Mouse (Mus musculus): ENCODE results near the gene Myzap. TPM values are rescaled to one million over a fixed set of nuclear protein-coding genes. Genes with fewer than 3 reads are reported as not detected.

The Myzap gene
- total RNA-seq, 2 experiments from 2014 or later: 1.3 TPM; not detected in 1

- ATAC-seq (replicated peaks; ENCODE audit: low FRiP score, poor library complexity, severe bottlenecking): no peak
These were observed 38.2 kb downstream of the Myzap start for GRCm38 (mm10) chr9:71554001-71554400.

GRCm38 (mm10) chr9:71550176-71550575, 42.0 kb downstream of the Myzap start:
- no peak for ATAC-seq (replicated peaks; ENCODE audit: low FRiP score, poor library complexity, severe bottlenecking)

DNA sequence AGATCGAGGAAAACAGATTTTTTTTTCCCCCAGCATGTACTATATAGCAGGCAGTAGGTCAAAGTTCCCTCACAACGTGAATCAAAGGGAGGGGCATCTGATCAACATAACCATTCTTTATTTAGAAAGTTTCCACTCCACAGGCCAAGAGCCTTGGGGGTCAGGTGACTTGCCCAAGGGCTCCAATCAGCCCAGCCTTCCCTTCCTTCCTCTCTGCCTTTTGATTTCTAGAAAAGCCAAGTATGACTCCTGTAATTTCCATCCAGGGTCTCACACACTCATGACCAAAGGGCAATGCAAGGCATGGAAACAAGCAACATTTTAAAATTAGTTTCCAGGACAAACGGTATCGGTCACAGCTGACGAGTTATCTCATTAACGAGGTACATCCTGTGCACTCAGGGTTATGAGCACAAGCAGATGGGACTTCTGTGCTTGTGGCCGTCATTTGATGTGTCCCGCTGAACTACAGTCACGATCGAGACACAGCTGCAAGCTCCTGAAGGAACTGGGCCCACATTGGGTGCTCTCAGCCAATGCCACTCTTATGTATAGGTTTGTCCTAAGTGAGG, 44.4 kb downstream of the Myzap start:
- ATAC-seq (replicated peaks; ENCODE audit: low FRiP score, poor library complexity, severe bottlenecking): no peak

DNA sequence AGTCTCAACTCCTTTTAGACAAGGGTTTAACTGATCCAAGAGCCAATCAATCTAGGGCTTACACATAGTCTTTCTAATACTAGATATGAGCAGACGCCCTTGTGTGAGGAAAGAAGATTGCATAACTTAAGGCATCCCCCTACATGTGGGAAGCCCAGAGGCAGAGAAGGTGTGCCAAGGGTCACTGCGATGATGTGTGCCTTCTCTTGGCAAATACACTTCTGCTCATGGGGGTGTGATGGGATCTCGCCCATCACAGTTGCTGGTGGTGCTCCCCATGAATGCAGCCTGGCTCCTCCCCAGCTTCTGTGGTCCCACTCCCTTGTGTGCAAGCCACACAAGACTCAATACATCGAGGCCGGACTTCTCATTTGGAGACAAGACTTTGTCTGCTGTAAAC, 47.3 kb downstream of the Myzap start:
- ATAC-seq (replicated peaks; ENCODE audit: low FRiP score, poor library complexity, severe bottlenecking): no peak

- ATAC-seq (replicated peaks; ENCODE audit: low FRiP score, poor library complexity, severe bottlenecking): no peak
These were observed 48.5 kb downstream of the Myzap start for GRCm38 (mm10) chr9:71543443-71544222.

DNA sequence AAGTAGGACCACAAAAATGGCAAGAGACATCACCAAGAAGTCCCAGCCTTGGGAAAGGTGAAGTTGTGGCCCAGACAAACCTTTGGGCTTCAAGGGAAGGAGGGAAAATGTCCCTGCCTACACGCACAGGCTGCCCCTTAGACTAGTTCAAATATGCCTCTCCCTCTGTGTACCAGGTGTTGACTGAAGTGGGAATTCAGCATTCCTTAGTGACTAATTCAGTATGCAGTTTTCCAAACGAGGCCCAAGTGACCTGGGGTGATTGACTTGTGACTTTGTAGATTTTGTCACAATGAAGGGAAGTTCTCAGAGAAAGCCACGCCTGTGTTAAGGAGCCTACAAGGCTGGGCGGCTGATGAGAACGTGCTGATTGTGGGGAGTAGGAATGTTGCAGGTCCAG, 49.9 kb downstream of the Myzap start:
- ATAC-seq (replicated peaks; ENCODE audit: low FRiP score, poor library complexity, severe bottlenecking): no peak

DNA sequence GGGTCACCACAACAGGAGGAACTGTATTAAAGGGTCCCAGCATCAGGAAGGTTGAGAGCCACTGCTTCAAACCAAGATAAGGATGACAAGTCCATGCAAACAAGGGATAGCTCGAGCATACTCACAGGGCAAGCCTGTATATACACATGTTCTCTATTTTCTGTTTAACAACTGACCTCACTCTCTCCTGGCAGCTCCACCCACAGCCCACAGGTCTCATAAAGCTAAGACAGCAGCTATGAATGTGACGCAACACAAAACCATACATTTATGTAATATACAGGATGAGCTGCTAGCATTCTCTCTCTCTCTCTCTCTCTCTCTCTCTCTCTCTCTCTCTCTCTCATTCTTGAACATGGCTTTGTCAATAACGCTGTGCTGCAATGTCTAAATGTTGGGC, 51.4 kb downstream of the Myzap start:
- no peak for ATAC-seq (replicated peaks; ENCODE audit: low FRiP score, poor library complexity, severe bottlenecking)

- no peak for ATAC-seq (replicated peaks; ENCODE audit: low FRiP score, poor library complexity, severe bottlenecking)
These were observed 56.4 kb downstream of the Myzap start for GRCm38 (mm10) chr9:71535730-71536129.

DNA sequence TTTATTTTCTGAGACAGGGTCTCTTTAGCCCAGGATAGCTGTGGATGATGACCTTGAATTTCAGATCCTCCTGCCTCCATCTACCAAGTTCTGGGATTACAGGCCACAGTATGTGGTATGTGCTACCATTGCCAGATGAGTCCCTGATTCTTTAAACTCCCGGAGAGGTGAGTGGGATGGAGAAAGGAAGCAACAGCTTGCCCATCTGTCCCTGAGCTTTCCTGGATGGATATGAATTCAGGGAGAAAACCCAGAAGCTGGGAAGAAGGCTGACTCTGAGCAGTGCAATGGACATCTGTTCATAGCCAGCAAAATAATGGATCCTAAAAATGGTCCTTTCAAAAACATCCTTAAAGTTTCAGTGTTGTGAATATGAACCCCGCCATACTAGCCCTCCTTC, 57.1 kb downstream of the Myzap start:
- no peak for ATAC-seq (replicated peaks; ENCODE audit: low FRiP score, poor library complexity, severe bottlenecking)

- ATAC-seq (replicated peaks; ENCODE audit: low FRiP score, poor library complexity, severe bottlenecking): no peak
These were observed 62.2 kb downstream of the Myzap start for GRCm38 (mm10) chr9:71529960-71530359.

- ATAC-seq (replicated peaks; ENCODE audit: low FRiP score, poor library complexity, severe bottlenecking): no peak
These were observed 64.7 kb downstream of the Myzap start for GRCm38 (mm10) chr9:71527438-71527837.

GRCm38 (mm10) chr9:71523901-71524300, 68.3 kb downstream of the Myzap start:
- no peak for ATAC-seq (replicated peaks; ENCODE audit: low FRiP score, poor library complexity, severe bottlenecking)

DNA sequence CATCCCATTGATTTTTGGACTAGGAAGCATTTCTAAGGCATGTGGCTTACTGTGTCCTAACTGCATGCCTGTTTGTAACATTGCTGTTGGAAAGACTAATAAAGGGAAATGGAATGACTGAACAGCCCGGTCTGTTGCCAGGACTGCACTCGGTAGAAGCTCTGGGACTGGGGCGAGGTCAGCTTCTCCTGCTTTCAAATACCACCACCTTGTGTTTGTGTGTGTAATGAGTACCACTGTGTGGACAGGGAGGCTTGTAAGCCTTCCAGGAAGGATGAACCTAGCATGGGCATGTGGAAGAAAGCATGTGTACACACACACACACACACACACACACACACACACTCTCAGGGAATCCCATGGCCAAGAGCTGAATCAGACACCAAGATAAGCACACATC, 72.3 kb downstream of the Myzap start:
- no peak for ATAC-seq (replicated peaks; ENCODE audit: low FRiP score, poor library complexity, severe bottlenecking)

DNA sequence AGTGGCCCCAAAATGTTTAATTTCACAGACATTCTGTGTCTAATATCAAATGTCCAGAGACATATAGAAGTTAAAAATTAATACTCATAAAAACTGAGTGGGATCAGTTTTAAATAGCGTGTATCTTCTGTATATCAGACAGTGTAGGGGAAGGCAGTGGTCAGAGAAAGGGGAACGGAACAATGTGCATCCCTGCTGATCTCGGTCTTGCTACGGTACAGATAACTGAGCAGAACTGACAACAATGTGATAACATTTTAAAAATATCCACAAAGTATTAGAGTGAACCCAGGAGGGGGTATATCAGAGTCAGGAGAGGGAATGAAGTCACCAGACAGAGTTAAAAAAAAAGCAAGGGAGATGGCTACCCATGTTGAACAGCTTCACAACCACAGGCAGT, 74.7 kb downstream of the Myzap start:
- ATAC-seq (replicated peaks; ENCODE audit: low FRiP score, poor library complexity, severe bottlenecking): no peak

- no peak for ATAC-seq (replicated peaks; ENCODE audit: low FRiP score, poor library complexity, severe bottlenecking)
These were observed 76.3 kb downstream of the Myzap start for GRCm38 (mm10) chr9:71515862-71516261.

DNA sequence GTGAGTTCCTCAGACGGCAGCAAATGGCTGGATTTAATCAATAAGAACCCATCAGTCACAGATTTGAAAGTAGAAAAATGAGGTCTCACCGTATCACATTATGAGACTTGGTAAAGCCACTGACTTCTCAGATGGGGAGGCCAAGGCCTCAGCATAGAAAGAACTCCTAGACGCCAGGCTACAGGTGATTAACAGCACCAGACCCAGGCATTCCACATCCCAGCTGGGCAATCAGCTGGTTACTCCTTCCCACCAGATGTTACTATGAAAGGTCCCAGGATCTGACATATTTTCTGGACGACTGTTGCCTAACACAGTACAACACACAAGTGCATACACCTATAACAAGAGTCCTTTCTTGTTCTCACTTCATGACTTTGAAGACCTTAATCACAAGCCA, 78.6 kb downstream of the Myzap start:
- ATAC-seq (replicated peaks; ENCODE audit: low FRiP score, poor library complexity, severe bottlenecking): no peak

GRCm38 (mm10) chr9:71512899-71513298, 79.3 kb downstream of the Myzap start:
- no peak for ATAC-seq (replicated peaks; ENCODE audit: low FRiP score, poor library complexity, severe bottlenecking)

- no peak for ATAC-seq (replicated peaks; ENCODE audit: low FRiP score, poor library complexity, severe bottlenecking)
These were observed 93.6 kb downstream of the Myzap start for GRCm38 (mm10) chr9:71498391-71499182.

DNA sequence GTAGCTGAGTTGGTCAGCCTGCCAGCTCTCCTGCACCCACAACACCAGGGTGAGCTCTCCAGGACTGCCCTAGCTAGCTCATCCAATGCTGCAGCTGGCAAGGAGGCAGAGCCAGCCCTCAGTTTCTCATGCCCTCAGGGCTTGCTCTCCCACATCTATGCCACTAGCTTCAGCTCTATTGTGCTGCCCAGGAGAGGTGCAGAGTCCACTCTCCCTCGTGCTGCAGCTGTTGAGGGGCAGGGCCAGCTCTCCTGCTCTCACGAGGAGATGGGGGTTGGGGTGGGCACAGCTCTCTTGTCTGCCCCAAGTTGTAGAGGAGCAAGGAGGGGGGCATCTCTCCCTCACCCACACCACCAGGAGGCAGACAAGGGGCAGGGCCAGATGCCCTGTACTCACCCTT, 95.5 kb downstream of the Myzap start:
- 0 out of 2 replicates have a peak, but pooled peaks have one; percentile 6 for ATAC-seq (replicated peaks; ENCODE audit: low FRiP score, poor library complexity, severe bottlenecking)

- no peak for ATAC-seq (replicated peaks; ENCODE audit: low FRiP score, poor library complexity, severe bottlenecking)
These were observed 98.4 kb downstream of the Myzap start for GRCm38 (mm10) chr9:71493771-71494170.
